Mouse (Mus musculus) thymus, postnatal 0 days (tissue): ENCODE results near the gene Etv6. TPM values are rescaled to one million over a fixed set of nuclear protein-coding genes. Genes with fewer than 3 reads are reported as not detected.
"Not testable (repeated sequence)": the region's sequence is repeated elsewhere in the genome, so short reads cannot be mapped to it uniquely, and the experiment has no call there.

Source experiments
- DNase-seq: peaks from one replicate; pipeline ENCODE4 v3.0.0-alpha.2; 2015; ENCODE audit warnings: low spot score
- polyA plus RNA-seq: library from polyadenylated mRNA; unstranded; fragments of >200 nt; fragmentation: Nextera tagmentation; extraction: Ambion mirVana; gene quantifications from 2 replicates; pipeline ENCODE4 v1.2.1, GENCODE M21; 2015

The Etv6 gene
- polyA plus RNA-seq: 11.8 and 12.1 TPM in 2 replicates

DNA sequence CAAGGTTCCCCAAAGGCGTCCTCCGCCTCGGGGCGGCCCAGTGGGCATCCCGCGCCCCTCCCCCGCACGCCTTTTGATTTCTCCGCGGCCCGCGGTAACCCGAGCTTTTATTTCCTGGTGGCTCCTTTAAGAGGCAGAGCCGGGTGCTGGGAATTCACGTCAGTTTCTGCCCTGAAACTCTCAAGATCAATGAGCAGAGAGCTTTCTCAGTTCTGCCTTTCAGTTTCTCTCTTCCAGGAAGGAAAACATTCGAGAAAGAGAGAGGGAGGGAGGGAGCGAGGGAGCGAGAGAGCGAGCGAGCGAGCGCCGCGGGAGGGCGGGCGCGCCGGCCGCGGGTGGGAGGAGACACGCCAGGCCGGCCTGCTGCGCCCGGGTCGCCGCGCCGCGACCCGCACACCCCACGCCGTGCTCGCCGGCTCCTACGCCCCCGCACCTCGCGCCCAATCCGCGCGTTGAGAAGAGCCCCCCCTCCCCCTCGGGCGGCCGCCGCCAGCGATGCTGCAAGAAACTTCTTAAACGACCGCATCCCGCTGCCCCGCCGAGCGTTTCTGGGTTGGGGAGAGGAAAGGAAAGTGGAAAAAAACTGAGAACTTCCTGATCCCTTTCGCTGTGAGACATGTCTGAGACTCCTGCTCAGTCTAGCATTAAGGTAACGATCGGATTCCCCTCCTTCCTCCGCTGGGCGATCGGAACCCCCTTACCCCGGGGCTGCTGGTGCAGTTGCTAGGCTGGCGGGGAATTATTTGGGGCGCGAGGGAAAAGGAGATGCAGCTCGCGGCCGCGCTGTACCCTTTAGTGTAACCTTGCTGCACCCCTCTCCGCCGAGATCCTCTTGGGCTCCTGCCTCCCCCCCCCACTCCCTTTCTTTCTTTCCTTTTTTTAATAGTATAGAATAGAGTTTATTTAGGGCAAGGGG lies at the start of gene Etv6:
Gene Etv6 (plus strand): TSS at position 211 of the 916 bp plus-strand sequence.
- DNase-seq: peak; percentile 66

DNA sequence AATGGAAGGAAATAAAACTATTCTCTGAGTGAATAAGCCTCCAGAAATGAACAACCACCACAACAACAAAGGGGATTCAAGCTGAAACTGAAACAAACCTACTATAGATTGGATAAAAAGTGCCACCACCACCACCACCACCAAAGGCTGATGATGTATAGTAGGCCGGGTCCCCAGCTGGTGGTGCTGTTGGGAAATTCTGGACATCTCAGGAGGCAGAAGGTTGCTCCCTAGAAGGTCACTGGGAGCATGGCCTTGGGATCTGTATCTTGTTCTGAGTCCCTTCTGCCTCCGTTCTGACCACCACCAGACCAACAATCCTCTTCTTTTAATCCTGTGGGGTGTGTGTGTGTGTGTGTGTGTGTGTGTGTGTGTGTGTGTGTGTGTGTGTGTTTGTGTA lies 49.3 kb upstream of the Etv6 start:
- no peak for DNase-seq

DNA sequence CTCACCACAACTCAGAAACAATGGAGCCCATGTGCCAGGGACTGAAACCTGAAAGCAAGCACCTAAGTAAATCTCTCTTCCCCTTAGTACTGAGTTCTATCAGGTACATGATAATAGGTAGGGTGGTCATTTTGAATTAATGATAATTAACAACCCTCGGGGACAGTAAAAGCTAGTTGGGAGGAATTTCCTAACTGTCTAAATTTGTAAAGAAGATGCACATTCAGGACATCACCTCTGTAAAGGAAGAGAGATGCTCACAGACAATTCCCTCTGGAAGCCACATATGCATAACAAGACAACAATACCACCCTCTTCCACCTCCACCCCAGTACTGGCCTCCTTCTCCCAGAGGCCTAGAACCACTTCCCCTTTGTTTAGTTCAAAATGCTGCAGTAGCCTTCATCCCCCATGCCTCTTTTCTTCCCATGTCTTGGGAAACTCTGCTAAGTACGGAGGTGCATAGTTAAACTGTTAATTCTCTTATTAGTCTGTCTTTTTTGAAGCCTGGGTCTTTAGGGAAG lies 48.4 kb upstream of the Etv6 start:
- no peak for DNase-seq

DNA sequence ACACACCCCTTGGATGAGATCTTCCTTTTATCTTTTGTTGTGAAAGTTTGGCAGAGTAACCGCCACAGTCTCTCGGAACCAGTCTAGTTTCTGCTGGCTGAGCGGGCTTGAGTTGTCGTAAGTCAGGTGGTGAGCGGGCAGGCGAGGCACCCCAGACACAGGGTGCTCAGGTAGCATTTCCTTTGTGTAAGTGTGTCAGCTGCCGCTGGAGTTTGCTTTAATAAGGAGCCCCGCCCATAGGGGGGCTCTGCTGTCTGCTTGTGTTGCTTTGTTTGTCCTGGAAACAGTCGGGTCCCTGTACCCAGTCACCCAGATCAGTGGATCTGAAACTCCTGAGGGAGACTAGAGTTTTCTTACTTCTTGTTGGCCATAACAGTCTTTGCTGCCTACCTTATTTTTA lies 47.5 kb upstream of the Etv6 start:
- peak; percentile 7 for DNase-seq

DNA sequence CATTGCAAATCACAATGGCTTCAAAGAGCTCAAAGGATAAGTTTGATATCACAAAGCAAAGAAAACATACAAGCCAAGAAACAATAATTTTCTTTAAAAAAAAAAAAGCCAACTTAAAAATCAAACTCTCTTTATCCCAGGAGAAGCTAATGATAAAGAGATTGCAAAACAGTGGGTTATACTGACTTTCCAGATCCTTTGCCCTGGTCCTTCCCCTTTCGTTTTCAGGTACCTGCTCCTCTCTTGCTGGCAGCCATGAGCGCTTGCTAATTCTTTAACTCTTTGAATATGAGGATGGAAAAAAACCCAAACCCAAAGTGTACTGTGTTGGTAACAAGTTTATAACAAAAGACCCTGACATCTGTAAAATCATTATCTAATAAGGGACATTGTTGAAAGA lies 38.0 kb upstream of the Etv6 start:
- no peak for DNase-seq

DNA sequence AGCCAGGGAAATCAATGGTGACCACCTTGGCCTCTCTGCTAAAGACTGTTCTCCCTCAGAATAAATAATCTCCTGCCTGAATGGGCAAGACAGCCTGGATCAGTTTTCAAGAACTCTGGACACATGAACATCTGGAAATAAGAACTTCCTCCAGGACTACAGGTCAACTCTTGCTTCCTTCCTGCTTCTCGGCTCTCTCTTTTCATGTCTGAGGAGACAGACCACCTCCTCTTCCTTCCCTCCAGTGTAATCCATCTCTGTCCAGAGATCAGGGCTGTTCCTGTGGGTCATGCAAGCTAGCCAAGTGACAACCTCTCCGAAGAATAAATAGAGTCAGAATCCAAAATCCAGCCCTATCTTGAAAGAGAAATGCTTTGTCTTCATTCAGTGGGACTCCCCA lies 37.6 kb upstream of the Etv6 start:
- no peak for DNase-seq

DNA sequence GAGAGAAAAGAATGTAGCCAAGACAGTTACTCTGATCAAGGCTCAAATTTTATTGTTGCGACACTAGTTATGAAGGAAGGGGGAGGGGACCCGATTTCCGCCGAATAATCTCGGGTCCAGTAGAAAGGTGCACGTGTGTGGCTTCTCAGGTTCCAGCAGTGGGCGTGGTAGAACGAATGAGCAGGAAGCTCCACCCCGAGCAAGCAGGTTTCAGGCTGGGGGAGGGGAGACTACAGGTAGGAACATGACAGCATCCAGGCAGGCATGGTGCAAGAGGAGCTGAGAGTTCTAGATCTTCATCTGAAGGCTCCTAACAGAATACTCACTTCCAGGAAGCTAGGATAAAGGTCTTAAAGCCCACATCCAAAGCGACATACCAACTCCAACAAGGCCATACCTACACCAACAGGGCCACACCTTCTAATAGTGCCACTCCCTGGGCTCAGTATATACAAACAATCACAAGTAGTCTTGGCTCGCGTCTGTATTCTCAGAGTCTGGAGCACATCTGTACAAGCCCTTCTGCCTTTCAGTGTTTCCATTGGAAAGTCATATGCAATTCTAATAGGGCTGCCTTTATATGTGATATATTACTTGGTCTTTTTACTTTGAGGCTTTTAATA lies 20.9 kb upstream of the Etv6 start:
- DNase-seq: not testable (repeated sequence)

DNA sequence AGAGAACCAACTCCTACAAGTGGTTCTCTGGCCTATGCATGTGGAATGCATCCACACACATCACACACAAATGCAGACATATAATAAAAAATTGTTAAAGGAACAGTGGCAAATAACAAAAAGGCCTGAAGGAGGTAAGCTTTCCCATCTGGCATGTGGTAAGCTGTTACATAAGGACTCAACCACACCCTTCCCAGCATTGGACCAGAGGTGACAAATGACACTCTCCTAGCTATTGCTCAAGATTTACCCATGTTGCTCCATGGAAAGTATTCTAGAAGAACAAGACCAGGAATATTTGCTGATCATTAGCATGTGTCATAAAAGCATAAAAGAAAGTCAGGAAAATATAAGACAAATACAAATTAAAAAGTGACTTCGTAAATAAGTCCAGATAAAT lies 16.7 kb upstream of the Etv6 start:
- no peak for DNase-seq

DNA sequence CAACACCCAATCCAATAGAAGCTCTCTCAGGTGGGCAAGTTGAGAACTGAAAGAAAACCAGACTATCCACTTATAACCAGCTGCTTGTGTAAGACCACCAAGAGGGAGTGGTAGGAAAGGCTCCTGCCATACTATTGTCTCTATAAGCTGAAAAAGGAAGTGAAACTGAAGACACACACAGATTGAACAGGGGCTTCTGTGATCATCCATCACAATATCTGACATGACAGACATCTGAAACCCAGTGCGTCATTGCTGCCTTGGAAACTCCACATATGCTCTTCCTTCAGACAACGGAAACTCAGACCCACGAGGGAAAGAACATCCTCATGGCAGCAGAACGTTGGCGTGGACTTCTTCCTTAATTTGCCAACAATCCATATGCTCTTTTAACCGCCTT lies 14.7 kb upstream of the Etv6 start:
- DNase-seq: no peak

DNA sequence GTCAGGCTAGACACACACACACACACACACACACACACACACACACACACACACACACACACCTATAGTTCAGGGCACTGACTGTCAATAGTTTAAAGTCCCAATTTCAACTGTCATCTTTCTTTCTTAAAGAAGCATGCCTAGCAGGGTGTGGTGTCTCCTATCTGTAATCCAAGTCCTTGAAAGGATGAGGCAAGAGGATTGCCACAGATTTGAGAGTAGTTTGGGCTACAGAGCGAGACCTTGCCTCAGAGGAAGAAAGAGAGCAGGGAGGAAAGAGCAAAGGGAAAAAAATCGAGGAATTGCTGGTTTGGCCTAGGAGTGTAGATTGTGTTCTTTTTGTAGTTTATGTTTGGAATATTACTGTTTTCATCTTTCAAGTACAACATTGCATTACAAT lies 9.2 kb upstream of the Etv6 start:
- no peak for DNase-seq

DNA sequence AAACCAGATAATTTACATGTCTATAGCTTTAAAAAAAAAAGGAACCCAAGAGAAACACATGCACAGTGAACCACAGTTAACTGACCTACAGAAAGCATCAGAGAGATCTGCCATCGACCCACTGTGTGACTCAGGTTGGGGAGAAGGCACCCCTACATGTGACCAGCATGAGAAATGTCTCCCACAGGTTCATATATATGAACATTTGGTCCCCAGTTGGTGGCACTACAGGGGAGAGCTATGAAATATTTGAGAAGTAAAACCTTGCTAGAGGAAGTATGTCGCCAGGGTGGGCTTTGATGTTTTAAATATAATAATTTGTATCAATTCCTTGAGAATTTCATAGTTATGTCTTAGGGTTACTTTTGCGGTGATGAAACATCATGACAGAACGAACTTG lies 8.5 kb upstream of the Etv6 start:
- no peak for DNase-seq

DNA sequence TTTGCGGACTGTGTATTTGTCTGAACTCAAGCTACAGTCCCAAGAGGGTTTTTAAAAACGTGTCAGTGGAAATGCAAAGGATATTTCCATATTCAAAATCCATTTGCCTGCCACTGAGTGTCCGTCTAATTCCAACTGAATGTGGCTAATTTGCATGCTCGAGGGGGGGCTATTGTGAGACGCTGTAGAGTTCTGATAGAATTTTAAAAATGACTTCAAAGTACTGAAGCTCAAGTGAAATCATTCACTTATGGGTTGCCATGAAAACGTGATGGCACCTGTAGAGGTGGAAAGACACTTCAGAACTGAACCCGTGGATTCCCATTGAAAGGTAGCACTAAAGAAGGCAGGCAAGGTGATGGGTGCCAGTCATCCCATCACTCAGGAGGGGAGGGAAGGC lies 3.0 kb upstream of the Etv6 start:
- no peak for DNase-seq

DNA sequence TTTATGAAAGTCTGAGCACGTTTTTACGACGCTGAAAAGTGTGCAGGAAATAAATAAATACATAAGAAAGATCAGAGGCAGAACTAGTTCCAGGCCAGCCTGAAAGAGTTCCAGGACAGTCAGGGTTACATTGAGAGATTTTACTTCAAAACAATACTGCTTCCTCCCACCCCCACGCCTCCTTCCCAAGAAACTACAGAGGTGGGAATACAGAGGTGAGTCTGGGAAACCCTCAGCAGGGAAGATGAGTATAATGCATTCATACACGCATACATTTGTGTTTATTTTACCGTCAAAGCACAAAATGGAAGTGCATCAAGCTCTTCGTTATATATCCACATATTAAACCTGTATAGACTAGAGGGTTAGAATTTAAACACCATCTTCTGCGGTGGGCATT lies 1.1 kb upstream of the Etv6 start:
- no peak for DNase-seq

DNA sequence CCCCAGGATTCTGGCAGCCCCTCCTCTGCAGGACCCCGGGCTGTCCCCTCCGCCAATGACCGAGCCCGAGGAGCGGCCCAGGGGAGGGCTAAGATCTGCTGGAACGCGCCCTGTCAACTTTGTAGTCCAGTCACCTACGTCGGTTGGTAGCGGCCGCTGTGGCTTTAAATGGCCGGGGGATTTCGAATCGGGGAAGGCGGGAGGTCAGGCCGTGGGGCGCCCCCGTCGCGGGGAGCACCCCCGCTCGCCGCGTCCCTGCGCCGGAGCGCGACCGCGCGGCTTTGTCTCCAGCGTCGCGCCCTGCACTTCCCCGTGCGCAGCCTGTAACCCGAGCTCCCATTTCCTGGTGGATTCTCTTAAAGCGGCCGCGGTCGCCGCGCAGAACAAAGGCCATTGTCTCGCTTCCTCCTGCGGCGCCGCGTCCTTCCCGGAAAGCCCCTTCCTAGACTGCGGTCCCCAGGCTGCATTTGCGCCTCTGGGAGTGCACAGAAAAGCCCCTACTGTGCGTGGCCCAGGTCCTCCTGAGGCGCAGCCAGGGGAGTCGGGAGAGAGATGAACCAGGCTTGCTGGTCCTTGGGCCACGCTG lies 503 bp upstream of the Etv6 start:
- peak; percentile 73 for DNase-seq

DNA sequence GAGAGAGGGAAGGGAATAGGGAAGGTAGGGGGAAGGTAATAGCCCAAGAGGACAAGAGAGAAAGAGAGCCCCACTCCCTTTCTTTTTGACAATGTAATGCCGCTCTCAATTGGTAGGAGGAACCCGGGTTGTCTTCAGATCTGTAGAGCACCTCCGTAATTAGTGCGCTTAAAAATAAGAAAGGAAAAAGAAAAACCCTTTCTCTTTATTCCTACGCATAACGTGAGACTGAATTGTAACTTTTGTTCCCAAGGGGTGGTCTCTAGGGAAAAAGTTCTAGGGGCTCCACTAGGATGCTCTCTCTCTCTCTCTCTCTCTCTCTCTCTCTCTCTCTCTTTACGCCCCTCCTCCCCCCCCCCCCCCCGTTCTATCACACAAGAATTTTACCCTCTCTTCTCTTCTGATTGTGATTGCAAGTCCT lies 1.0 kb downstream of the Etv6 start:
- DNase-seq: peak; percentile 47

DNA sequence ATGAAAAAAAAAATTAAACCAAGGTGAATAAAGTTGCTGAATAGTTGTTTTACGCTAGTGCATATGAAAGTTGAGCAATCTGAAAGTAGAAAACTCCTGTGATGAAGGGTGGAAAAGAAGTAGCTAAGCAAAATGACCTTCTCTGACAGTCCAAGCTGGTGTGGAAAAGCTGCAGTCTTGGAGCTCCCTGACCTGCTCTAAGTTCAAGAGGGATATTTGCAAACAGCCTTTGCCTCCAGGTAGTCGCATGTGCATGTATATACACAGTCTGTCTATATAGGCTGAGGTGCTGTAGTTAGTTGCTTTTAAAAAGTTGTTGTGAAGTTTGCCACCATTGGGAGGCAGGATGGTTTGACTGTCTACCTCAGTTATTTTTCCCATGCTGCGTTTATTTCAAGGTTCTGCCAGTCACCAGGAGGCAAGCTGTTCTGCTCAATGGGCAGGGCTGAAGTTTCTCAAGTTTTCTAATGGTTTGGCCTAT lies 1.5 kb downstream of the Etv6 start:
- peak; percentile 37 for DNase-seq

DNA sequence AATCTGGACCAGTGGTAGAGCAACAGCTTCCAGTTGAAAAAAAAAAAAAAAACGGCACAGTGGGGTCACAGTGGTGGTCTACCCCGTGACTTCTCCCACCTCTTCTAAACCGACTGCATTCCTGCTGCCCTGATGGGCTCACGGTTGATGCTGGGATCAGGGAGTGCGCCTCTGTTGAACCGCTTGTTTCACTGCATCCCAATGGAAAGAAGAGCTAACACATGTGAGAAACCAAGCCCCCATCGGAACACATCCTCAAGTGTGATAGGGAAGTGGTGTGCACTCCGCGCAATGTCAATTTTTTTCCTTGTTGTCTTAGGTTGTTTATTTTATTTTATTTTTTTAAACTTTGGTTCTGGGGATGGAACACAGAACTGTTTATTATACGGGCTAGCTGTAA lies 2.5 kb downstream of the Etv6 start:
- no peak for DNase-seq

DNA sequence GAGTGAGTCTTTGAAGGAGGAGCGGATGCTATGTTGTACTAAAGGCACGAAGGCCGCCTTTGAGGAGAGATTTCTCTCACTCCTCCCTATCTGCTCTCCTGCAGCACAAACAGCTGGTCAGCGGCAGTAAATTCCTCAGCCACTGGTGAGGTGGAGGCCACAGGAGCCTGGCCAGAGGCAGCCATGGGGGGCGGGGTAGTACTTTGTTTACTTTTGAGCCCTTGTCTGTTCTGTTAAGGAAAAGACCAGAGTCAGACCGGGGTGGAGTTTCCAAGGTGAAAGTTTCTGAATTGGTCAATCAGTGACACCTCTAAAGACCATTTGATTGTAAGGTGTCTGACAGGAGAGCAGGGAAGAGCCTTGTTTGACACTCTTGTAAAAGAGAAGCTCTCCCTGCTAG lies 3.4 kb downstream of the Etv6 start:
- DNase-seq: no peak

DNA sequence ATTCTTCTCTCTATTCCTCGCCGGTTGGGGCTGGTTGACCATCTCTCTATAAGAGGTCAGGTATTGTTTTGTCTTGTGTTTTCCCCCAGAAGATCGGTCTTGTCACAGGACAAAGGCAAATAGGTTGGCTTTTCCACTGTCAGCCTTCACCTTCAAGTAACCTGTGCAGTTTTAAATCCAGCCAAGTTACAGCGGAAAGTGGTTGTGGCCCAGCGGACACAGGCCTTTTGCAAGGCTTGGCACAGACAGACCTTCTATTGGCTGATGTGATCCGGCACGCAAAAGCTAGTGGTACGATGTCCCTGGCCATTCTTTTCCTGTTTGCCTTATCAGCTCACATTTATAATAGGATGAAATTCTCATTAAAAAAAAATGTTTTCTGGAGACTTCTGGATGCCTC lies 3.9 kb downstream of the Etv6 start:
- DNase-seq: no peak

DNA sequence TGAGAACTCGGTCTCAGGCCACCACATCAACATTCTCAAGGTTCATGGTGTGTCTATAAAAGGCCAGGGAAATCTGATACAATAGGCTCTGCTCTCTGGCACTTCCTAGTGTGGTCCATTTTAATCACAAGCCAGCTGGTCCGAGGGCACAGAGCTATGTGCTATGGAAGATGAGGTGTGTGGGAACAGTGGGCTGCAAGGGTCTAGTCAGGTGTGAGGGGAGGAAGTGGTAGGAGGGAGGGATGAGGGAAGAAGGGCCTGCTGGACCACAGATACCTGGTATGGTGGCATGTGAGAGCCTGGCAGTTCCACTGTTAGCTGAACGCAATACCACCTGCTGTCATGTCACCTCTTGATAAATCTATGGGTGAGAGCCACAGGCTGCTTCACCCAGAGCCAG lies 4.8 kb downstream of the Etv6 start:
- DNase-seq: no peak

DNA sequence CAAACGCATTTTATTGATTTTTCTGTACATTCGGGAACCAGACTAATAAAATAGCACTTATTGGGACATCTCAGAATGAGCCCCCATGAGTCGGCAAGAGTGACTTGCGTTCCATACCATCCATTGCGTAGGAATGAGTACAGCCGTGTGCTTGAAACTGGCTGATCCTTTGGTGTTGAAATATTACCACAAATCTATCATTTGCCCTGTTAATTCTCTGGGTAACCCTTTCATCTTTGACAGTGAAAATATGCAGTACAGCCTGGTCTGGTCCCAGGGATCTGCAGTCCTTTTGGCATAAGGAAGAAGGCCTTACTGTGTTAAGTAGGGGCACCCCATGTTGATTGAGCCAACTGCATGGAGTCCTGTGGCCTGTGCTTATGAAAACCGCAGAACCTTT lies 5.8 kb downstream of the Etv6 start:
- no peak for DNase-seq

DNA sequence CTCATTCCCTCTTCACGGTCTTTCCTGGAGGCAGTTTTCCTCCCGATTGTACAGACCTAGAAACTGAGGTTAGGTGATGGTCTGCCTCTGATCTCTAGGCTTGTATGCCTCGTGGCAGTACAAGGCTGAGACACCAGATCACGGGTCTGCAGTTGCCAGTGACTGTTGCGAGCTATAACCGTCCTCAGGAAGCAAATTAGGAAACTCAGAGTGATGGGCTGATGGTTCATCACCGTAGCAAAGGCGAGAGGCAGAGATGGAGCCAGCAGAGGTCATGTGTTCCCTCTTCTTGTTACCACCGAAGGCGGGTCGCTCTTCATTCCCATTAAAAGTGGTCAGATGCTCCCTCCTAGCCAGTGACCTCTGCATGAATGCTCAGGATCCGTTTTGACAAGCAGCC lies 6.4 kb downstream of the Etv6 start:
- DNase-seq: no peak
